Mouse (Mus musculus): Measurements from ENCODE around the gene Henmt1.

GRCm38 (mm10) chr3:108889908-108890307, 49.8 kb upstream of the Henmt1 start, which contains the start of gene Fndc7:
- TF ChIP-seq GATA1 (IDR thresholded peaks at IDR 0.05; ENCODE audit: borderline replicate concordance, low read length) (no peak), FLI1 (IDR thresholded peaks at IDR 0.05; ENCODE audit: low read length) (no peak)
